Mouse (Mus musculus) heart, adult 2 months (tissue): Measurements from ENCODE around the gene Pdzd2. TPM values are rescaled to one million over a fixed set of nuclear protein-coding genes. Genes with fewer than 3 reads are reported as not detected.
A peak's percentile ranks its signal among the peaks of the same experiment; 100 is the strongest.

Source experiments
- DNase-seq, 2 experiments: peaks; one replicate each; pipeline ENCODE4 v3.0.0; 2021
- H3K27ac ChIP-seq: fragments of 200-600 bp; 2 replicates; pipeline ENCODE4 v1.8.1; 2022
- H3K27me3 ChIP-seq: fragments of 200-500 bp; 2 replicates; pipeline ENCODE4 v1.6.1; 2012; ENCODE audit warnings: mild to moderate bottlenecking, low read length, inconsistent platforms, mixed read lengths; ENCODE audit not compliant: control insufficient read depth, insufficient read depth
- H3K36me3 ChIP-seq: fragments of 200-500 bp; 2 replicates; pipeline ENCODE4 v1.6.1; 2012; ENCODE audit warnings: low read length, inconsistent platforms; ENCODE audit not compliant: control insufficient read depth, insufficient read depth
- H3K4me1 ChIP-seq: fragments of 200-500 bp; 2 replicates; pipeline ENCODE4 v1.6.1; 2011; ENCODE audit warnings: low read length; ENCODE audit not compliant: control insufficient read depth, insufficient read depth
- H3K4me3 ChIP-seq: fragments of 200-600 bp; 2 replicates; pipeline ENCODE4 v1.8.1; 2022
- H3K79me2 ChIP-seq: fragments of 200-500 bp; replicated peaks from 2 replicates; pipeline ENCODE4 v1.6.1; 2012; ENCODE audit warnings: mild to moderate bottlenecking, inconsistent platforms, low read length, moderate library complexity, mixed read lengths; ENCODE audit not compliant: control insufficient read depth, insufficient read depth
- H3K9ac ChIP-seq: fragments of 200-500 bp; 2 replicates; pipeline ENCODE4 v1.6.1; 2012; ENCODE audit warnings: low read depth, mild to moderate bottlenecking, control low read depth, inconsistent platforms, low read length, mixed read lengths
- CTCF ChIP-seq: fragments of 200-600 bp; IDR thresholded peaks from 2 replicates; pipeline ENCODE4 v1.8.1; 2022; ENCODE audit warnings: antibody characterized with exemption, mild to moderate bottlenecking, moderate library complexity
- EP300 ChIP-seq: fragments of 200-500 bp; IDR thresholded peaks from 2 replicates; pipeline ENCODE4 v1.6.1; 2011; ENCODE audit warnings: low read depth, low read length, control low read depth; ENCODE audit not compliant: insufficient read depth
- POLR2A ChIP-seq: fragments of 200-500 bp; IDR thresholded peaks from 2 replicates; pipeline ENCODE4 v1.6.1; 2011; ENCODE audit warnings: mild to moderate bottlenecking, low read depth, low read length, control low read depth; ENCODE audit not compliant: insufficient read depth
- WGBS: fragments of 180-500 bp; shearing (Covaris S2); methylation state at CpG from one replicate; pipeline ENCODE4 v1.1.7; 2018; 5-methylcytosine and 5-hydroxymethylcytosine counted together
- intact Hi-C: fragments of 180-260 bp; cut with DNase I; formaldehyde crosslinking; loops from one replicate; pipeline ENCODE4 v1.15.1; 2025
- polyA plus RNA-seq: library from polyadenylated mRNA; depleted of rRNA; stranded (reverse); fragments of >200 nt; gene quantifications from 2 replicates; pipeline ENCODE4 v1.2.3, GENCODE M21; 2012
- total RNA-seq, 2 experiments: library from RNA; stranded (reverse); gene quantifications; 2 replicates each; pipeline ENCODE4 v1.2.3; 2021

Gene Pdzd2
- total and polyA plus RNA-seq, 3 experiments, result 15.0 to 83.9 (median 78.9) TPM

GRCm38 (mm10) chr15:12678540-12679112 lies 61.1 kb downstream of the Pdzd2 start:
- H3K9ac ChIP-seq, result no peak overlapping the region

GRCm38 (mm10) chr15:12675366-12675765 lies 64.4 kb downstream of the Pdzd2 start:
- TF ChIP-seq EP300 (no peak), POLR2A (no peak), CTCF (no peak)
- Histone ChIP-seq H3K79me2 (no peaks in the 10 kb centered on the region), H3K9ac (no peak overlapping the region), H3K4me1 (no peaks in the 10 kb centered on the region; the same call in 1 of the 2 replicates), H3K27ac (no peak overlapping the region), H3K36me3 (no peaks in the 10 kb centered on the region), H3K4me3 (no peak overlapping the region), H3K27me3 (no peaks in the 10 kb centered on the region)
- 71% methylated on average over 3 of the region's 3 CpGs for WGBS
- intact Hi-C loops, result no loop called here
- DNase-seq, result no peak

More at GRCm38 (mm10) chr15:12678540-12679112, 61.1 kb downstream of the Pdzd2 start:
- no peaks in the 10 kb centered on the region for H3K4me1 ChIP-seq
- H3K79me2 ChIP-seq, result no peaks in the 10 kb centered on the region
- H3K27me3 ChIP-seq, result no peaks in the 10 kb centered on the region
- DNase-seq, result no peak
- 38% methylated on average over 2 of the region's 2 CpGs for WGBS
- H3K4me3 ChIP-seq, result no peak overlapping the region
- no peak overlapping the region for H3K27ac ChIP-seq
- intact Hi-C loops, result loop anchor here (2.0 kb wide), 1 partner anchor 16 kb away; no protein-coding TSS in a partner anchor
- no peak for TF ChIP-seq POLR2A
- TF ChIP-seq CTCF, result no peak
- TF ChIP-seq EP300, result no peak
- H3K36me3 ChIP-seq, result no peaks in the 10 kb centered on the region

GRCm38 (mm10) chr15:12674026-12674425 lies 65.7 kb downstream of the Pdzd2 start:
- WGBS, result 84% methylated on average over 5 of the region's 5 CpGs
- H3K79me2 ChIP-seq, result no peaks in the 10 kb centered on the region
- no peaks in the 10 kb centered on the region for H3K27me3 ChIP-seq
- DNase-seq, result no peak
- no peaks in the 10 kb centered on the region for H3K36me3 ChIP-seq
- H3K4me3 ChIP-seq, result no peak overlapping the region
- no peak overlapping the region for H3K9ac ChIP-seq
- H3K27ac ChIP-seq, result no peak overlapping the region
- intact Hi-C loops, result no loop called here
- no peaks in the 10 kb centered on the region; the same call in 1 of the 2 replicates for H3K4me1 ChIP-seq
- no peak for TF ChIP-seq EP300
- TF ChIP-seq CTCF, result no peak
- TF ChIP-seq POLR2A, result no peak

GRCm38 (mm10) chr15:12667760-12668520 lies 71.8 kb downstream of the Pdzd2 start:
- intact Hi-C loops, result no loop called here
- peak in 1 of 2 experiments; percentile 14 for DNase-seq
- no peak overlapping the region for H3K9ac ChIP-seq
- H3K27me3 ChIP-seq, result no peaks in the 10 kb centered on the region
- no peak for TF ChIP-seq POLR2A
- no peak for TF ChIP-seq EP300
- TF ChIP-seq CTCF, result no peak
- no peaks in the 10 kb centered on the region for H3K79me2 ChIP-seq
- no peak overlapping the region for H3K27ac ChIP-seq
- 49% methylated on average over 21 of the region's 21 CpGs for WGBS
- no peaks in the 10 kb centered on the region; the same call in 1 of the 2 replicates for H3K4me1 ChIP-seq
- no peaks in the 10 kb centered on the region for H3K36me3 ChIP-seq
- peak overlapping the region; percentile 35; the same call in 1 of the 2 replicates for H3K4me3 ChIP-seq

- no peak overlapping the region for H3K4me3 ChIP-seq
- DNase-seq, result peak in 1 of 2 experiments; percentile 7
- no peaks in the 10 kb centered on the region; the same call in 1 of the 2 replicates for H3K4me1 ChIP-seq
- 92% methylated on average over 6 of the region's 6 CpGs for WGBS
- no peaks in the 10 kb centered on the region for H3K27me3 ChIP-seq
- no peak overlapping the region for H3K9ac ChIP-seq
- H3K27ac ChIP-seq, result no peak overlapping the region
- no peaks in the 10 kb centered on the region for H3K36me3 ChIP-seq
- intact Hi-C loops, result no loop called here
- TF ChIP-seq EP300 (no peak), POLR2A (no peak), CTCF (no peak)
- no peaks in the 10 kb centered on the region for H3K79me2 ChIP-seq
These were observed 73.8 kb downstream of the Pdzd2 start for GRCm38 (mm10) chr15:12665946-12666345.

- intact Hi-C loops, result loop anchor here (2.0 kb wide), 1 partner anchor 15 kb away; no protein-coding TSS in a partner anchor
- Histone ChIP-seq H3K4me1 (no peaks in the 10 kb centered on the region), H3K36me3 (no peaks in the 10 kb centered on the region), H3K9ac (no peak overlapping the region), H3K79me2 (no peaks in the 10 kb centered on the region), H3K27ac (no peak overlapping the region), H3K4me3 (no peak overlapping the region), H3K27me3 (no peaks in the 10 kb centered on the region)
- WGBS, result 91% methylated on average over 9 of the region's 9 CpGs
- TF ChIP-seq CTCF, result no peak
- no peak for TF ChIP-seq POLR2A
- no peak for TF ChIP-seq EP300
- DNase-seq, result peak in 1 of 2 experiments; percentile 7
These were observed 76.4 kb downstream of the Pdzd2 start for GRCm38 (mm10) chr15:12663351-12663750.
